Mouse (Mus musculus): ENCODE results near the gene Sox12. TPM values are rescaled to one million over a fixed set of nuclear protein-coding genes. Genes with fewer than 3 reads are reported as not detected.

Sox12 gene
- polyA plus RNA-seq, 1 experiment from 2014 or later: 19.4 TPM

- no peaks in the 10 kb centered on the region for H3K9me3 ChIP-seq (ENCODE audit: low read depth, low read length)
- no peak overlapping the region for H3K4me2 ChIP-seq
- TF ChIP-seq CTCF (IDR thresholded peaks at IDR 0.05; ENCODE audit: low read depth): no peak
- no peak overlapping the region for H3K4me3 ChIP-seq (ENCODE audit: low read depth, low read length)
- no peak overlapping the region for H3K9ac ChIP-seq
- no peaks in the 10 kb centered on the region for H3K27me3 ChIP-seq (ENCODE audit: insufficient read depth, low read length)
- no peak for ATAC-seq (ENCODE audit: insufficient read depth)
- H3K27ac ChIP-seq (ENCODE audit: low read depth): no peak overlapping the region
- H3K36me3 ChIP-seq (ENCODE audit: insufficient read depth): no peaks in the 10 kb centered on the region
- peak; percentile 40 for DNase-seq
- no peaks in the 10 kb centered on the region for H3K4me1 ChIP-seq (ENCODE audit: insufficient read depth)
- WGBS: 26% methylated on average over 9 of the region's 9 CpGs
These were observed 50.9 kb downstream of the Sox12 start for GRCm38 (mm10) chr2:152346776-152347465.

DNA sequence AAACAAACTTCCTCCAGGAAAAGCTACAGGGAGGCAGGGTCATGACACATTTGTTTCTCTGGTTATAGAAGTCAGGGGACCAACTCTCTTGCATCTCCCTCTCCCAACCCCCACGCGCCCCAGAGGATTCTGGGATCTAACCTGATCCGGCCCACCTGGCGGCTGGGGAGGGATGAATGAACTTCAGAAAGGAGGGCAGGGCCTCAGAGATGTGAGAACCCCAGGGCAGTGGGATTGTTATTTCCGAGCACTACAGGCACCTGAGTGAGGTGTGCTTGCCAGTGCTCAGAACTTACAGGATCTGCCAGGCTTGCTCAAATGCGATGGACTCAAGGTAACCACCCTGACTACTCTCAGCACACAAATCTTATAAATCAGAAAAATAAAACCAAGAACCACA is 52.5 kb downstream of the Sox12 start:
- H3K4me3 ChIP-seq (ENCODE audit: low read depth, low read length): no peak overlapping the region
- H3K4me1 ChIP-seq (ENCODE audit: insufficient read depth): no peaks in the 10 kb centered on the region
- ATAC-seq (ENCODE audit: insufficient read depth) (no peak), DNase-seq (no peak)
- no peaks in the 10 kb centered on the region for H3K9me3 ChIP-seq (ENCODE audit: low read depth, low read length)
- H3K27me3 ChIP-seq (ENCODE audit: insufficient read depth, low read length): no peaks in the 10 kb centered on the region
- TF ChIP-seq CTCF (IDR thresholded peaks at IDR 0.05; ENCODE audit: low read depth): no peak
- no peak overlapping the region for H3K27ac ChIP-seq (ENCODE audit: low read depth)
- H3K4me2 ChIP-seq: no peak overlapping the region
- 66% methylated on average over 6 of the region's 6 CpGs for WGBS
- H3K36me3 ChIP-seq (ENCODE audit: insufficient read depth): no peaks in the 10 kb centered on the region
- H3K9ac ChIP-seq: no peak overlapping the region

DNA sequence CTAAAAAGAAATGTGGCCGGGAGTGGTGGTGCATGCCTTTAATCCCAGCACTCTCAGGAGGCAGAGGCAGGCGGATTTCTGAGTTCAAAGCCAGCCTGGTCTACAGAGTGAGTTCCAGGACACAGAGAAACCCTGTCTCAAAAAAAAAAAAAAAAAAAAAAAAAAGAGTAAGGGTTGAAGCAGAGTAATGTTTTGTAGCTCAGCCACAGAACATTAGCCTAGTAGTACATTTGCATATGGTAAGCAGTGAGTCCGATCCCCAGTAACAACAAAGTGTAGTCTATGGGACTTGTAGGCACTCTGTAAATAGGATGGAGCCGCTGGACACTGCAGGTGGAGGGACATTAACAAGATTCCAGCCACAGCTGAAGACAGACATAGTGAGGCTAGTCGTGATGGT is 53.0 kb downstream of the Sox12 start:
- WGBS: 59% methylated on average over 5 of the region's 5 CpGs
- DNase-seq (no peak), ATAC-seq (ENCODE audit: insufficient read depth) (no peak)
- H3K27ac ChIP-seq (ENCODE audit: low read depth): no peak overlapping the region
- H3K27me3 ChIP-seq (ENCODE audit: insufficient read depth, low read length): no peaks in the 10 kb centered on the region
- TF ChIP-seq CTCF (IDR thresholded peaks at IDR 0.05; ENCODE audit: low read depth): no peak
- H3K4me1 ChIP-seq (ENCODE audit: insufficient read depth): no peaks in the 10 kb centered on the region
- H3K36me3 ChIP-seq (ENCODE audit: insufficient read depth): no peaks in the 10 kb centered on the region
- no peak overlapping the region for H3K4me3 ChIP-seq (ENCODE audit: low read depth, low read length)
- H3K9me3 ChIP-seq (ENCODE audit: low read depth, low read length): no peaks in the 10 kb centered on the region
- H3K4me2 ChIP-seq: peak overlapping the region; percentile 92
- H3K9ac ChIP-seq: no peak overlapping the region

GRCm38 (mm10) chr2:152344361-152344760 is 53.5 kb downstream of the Sox12 start:
- TF ChIP-seq CTCF (IDR thresholded peaks at IDR 0.05; ENCODE audit: low read depth): no peak
- peak; percentile 18 for ATAC-seq (ENCODE audit: insufficient read depth)
- Histone ChIP-seq H3K9ac (peak overlapping the region; percentile 58), H3K4me3 (ENCODE audit: low read depth, low read length) (peak overlapping the region; percentile 53), H3K4me1 (ENCODE audit: insufficient read depth) (no peaks in the 10 kb centered on the region), H3K36me3 (ENCODE audit: insufficient read depth) (no peaks in the 10 kb centered on the region), H3K4me2 (peak overlapping the region; percentile 92), H3K27me3 (ENCODE audit: insufficient read depth, low read length) (no peaks in the 10 kb centered on the region), H3K9me3 (ENCODE audit: low read depth, low read length) (no peaks in the 10 kb centered on the region), H3K27ac (ENCODE audit: low read depth) (no peak overlapping the region)
- 12% methylated on average over 10 of the region's 10 CpGs for WGBS
- DNase-seq: peak; percentile 22

Other genes starting within 250 kb of the Sox12 start
- gene Csnk2a1, start 171.2 kb downstream of the Sox12 start, polyA plus RNA-seq (2014; fragmentation: Nextera tagmentation; extraction: Ambion mirVana): 97.1 and 98.2 TPM in 2 replicates
- 34.7 and 39.4 TPM in 2 replicates for gene Tbc1d20, start 104.2 kb downstream of the Sox12 start, polyA plus RNA-seq (2014; fragmentation: Nextera tagmentation; extraction: Ambion mirVana)
- gene Rbck1, start 65.4 kb downstream of the Sox12 start, polyA plus RNA-seq (2014; fragmentation: Nextera tagmentation; extraction: Ambion mirVana): 85.8 and 92.8 TPM in 2 replicates
- 2.2 and 2.7 TPM in 2 replicates for gene Trib3, start 54.0 kb downstream of the Sox12 start, polyA plus RNA-seq (2014; fragmentation: Nextera tagmentation; extraction: Ambion mirVana)
- 0.26 TPM in 1 of 2 replicates, not detected in the other for gene Nrsn2, start 21.4 kb downstream of the Sox12 start, polyA plus RNA-seq (2014; fragmentation: Nextera tagmentation; extraction: Ambion mirVana)
- 38.6 and 42.3 TPM in 2 replicates for gene Zcchc3, start 17.0 kb upstream of the Sox12 start, polyA plus RNA-seq (2014; fragmentation: Nextera tagmentation; extraction: Ambion mirVana)
- 0.53 and 1.3 TPM in 2 replicates for gene 6820408C15Rik, start 17.5 kb upstream of the Sox12 start, polyA plus RNA-seq (2014; fragmentation: Nextera tagmentation; extraction: Ambion mirVana)
- not detected in 2 replicates for gene Defb23, start 66.6 kb upstream of the Sox12 start, polyA plus RNA-seq (2014; fragmentation: Nextera tagmentation; extraction: Ambion mirVana)
- gene Defb20, start 79.0 kb upstream of the Sox12 start, polyA plus RNA-seq (2014; fragmentation: Nextera tagmentation; extraction: Ambion mirVana): not detected in 2 replicates
- not detected in 2 replicates for gene Defb22, start 92.1 kb upstream of the Sox12 start, polyA plus RNA-seq (2014; fragmentation: Nextera tagmentation; extraction: Ambion mirVana)
- not detected in 2 replicates for gene Defb26, start 113.6 kb upstream of the Sox12 start, polyA plus RNA-seq (2014; fragmentation: Nextera tagmentation; extraction: Ambion mirVana)
- not detected in 2 replicates for gene Defb28, start 120.2 kb upstream of the Sox12 start, polyA plus RNA-seq (2014; fragmentation: Nextera tagmentation; extraction: Ambion mirVana)
- not detected in 2 replicates for gene Defb29, start 142.0 kb upstream of the Sox12 start, polyA plus RNA-seq (2014; fragmentation: Nextera tagmentation; extraction: Ambion mirVana)
- not detected in 2 replicates for gene Gm17416, start 171.3 kb upstream of the Sox12 start, polyA plus RNA-seq (2014; fragmentation: Nextera tagmentation; extraction: Ambion mirVana)
- not detected in 2 replicates for gene Defb21, start 174.7 kb upstream of the Sox12 start, polyA plus RNA-seq (2014; fragmentation: Nextera tagmentation; extraction: Ambion mirVana)
- not detected in 2 replicates for gene Defb19, start 182.2 kb upstream of the Sox12 start, polyA plus RNA-seq (2014; fragmentation: Nextera tagmentation; extraction: Ambion mirVana)
- not detected in 2 replicates for gene Defb45, start 201.3 kb upstream of the Sox12 start, polyA plus RNA-seq (2014; fragmentation: Nextera tagmentation; extraction: Ambion mirVana)
- gene Defb36, start 206.3 kb upstream of the Sox12 start, polyA plus RNA-seq (2014; fragmentation: Nextera tagmentation; extraction: Ambion mirVana): not detected in 2 replicates
- gene Defb25, start 225.0 kb upstream of the Sox12 start, polyA plus RNA-seq (2014; fragmentation: Nextera tagmentation; extraction: Ambion mirVana): 0.86 and 1.5 TPM in 2 replicates
- 6.2 TPM in 2 replicates for gene Rem1, start 228.9 kb upstream of the Sox12 start, polyA plus RNA-seq (2014; fragmentation: Nextera tagmentation; extraction: Ambion mirVana)